Mouse (Mus musculus) cortical plate, adult 2 months (tissue): ENCODE results near the gene Prdm16. TPM values are rescaled to one million over a fixed set of nuclear protein-coding genes. Genes with fewer than 3 reads are reported as not detected.
A peak's percentile ranks its signal among the peaks of the same experiment; 100 is the strongest.

Experiments used
- H3K27ac ChIP-seq: fragments of 200-500 bp; 2 replicates; pipeline ENCODE4 v1.5.1; 2012; ENCODE audit warnings: low read length, control low read depth, inconsistent platforms; ENCODE audit not compliant: insufficient read depth
- H3K4me1 ChIP-seq: fragments of 200-500 bp; 2 replicates; pipeline ENCODE4 v1.6.1; 2011; ENCODE audit warnings: low read length; ENCODE audit not compliant: control insufficient read depth, insufficient read depth
- H3K4me3 ChIP-seq: fragments of 200-500 bp; 2 replicates; pipeline ENCODE4 v1.5.1; 2011; ENCODE audit warnings: mild to moderate bottlenecking, low read length, control low read depth; ENCODE audit not compliant: insufficient read depth
- CTCF ChIP-seq: fragments of 200-500 bp; IDR thresholded peaks from 2 replicates; pipeline ENCODE4 v1.5.1; 2011; ENCODE audit warnings: mild to moderate bottlenecking, control low read depth, low read length; ENCODE audit not compliant: insufficient read depth; ENCODE audit errors: extremely low read depth
- POLR2A ChIP-seq: fragments of 200-500 bp; IDR thresholded peaks from 2 replicates; pipeline ENCODE4 v1.6.1; 2011; ENCODE audit warnings: mild to moderate bottlenecking, low read length, control low read depth; ENCODE audit not compliant: insufficient read depth; ENCODE audit errors: extremely low read depth
- polyA plus RNA-seq: library from polyadenylated mRNA; depleted of rRNA; stranded (reverse); fragments of >200 nt; gene quantifications from 2 replicates; pipeline ENCODE4 v1.2.3, GENCODE M21; 2012

Prdm16 gene
- polyA plus RNA-seq, 1 experiment, result 5.4 TPM

DNA sequence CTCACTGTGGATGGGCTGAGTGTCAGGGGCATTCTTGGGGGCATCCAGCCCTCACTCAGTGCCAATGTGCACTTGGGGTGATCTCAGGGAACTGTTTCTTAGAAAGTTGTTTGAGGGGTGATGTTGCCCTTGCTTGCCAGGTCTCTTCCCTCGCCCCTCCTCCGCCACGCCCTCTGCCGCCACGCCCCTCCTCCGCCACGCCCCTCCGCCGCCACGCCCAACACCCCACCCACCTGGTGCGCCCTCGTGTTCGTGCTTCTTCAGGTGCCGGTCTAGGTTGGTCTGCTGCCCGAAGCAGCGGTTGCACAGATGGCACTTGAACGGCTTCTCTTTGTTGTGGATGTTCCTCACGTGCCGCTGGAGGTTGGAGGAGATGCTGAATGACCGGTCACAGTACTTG is 308.2 kb downstream of the Prdm16 start:
- no peak overlapping the region for H3K27ac ChIP-seq

DNA sequence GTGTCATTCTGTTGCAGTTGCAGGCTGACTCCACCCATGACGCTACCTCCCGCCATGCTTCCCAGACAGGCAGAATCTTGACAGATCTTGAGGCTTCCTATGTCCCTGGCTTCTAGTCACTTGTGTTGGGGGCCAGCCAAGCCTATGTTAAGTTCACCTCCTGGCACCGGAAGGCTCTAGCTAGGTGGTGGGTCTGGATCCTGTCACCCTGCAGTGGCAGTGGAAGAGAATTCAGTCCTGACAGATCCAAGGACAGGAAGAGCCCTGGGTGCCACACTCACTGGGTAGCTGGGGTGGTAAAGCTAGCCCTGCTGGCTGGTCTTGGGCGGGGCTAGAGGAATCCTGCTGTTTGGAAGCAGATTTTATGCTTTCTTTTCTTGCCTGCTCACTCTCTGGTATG is 311.3 kb downstream of the Prdm16 start:
- TF ChIP-seq CTCF (no peak), POLR2A (no peak)
- H3K27ac ChIP-seq, result no peak overlapping the region
- no peak overlapping the region for H3K4me3 ChIP-seq
- no peaks in the 10 kb centered on the region for H3K4me1 ChIP-seq

More for the DNA sequence above, 308.2 kb downstream of the Prdm16 start:
- Histone ChIP-seq H3K4me1 (no peaks in the 10 kb centered on the region), H3K4me3 (no peak overlapping the region)
- TF ChIP-seq POLR2A, result no peak
- TF ChIP-seq CTCF, result no peak

DNA sequence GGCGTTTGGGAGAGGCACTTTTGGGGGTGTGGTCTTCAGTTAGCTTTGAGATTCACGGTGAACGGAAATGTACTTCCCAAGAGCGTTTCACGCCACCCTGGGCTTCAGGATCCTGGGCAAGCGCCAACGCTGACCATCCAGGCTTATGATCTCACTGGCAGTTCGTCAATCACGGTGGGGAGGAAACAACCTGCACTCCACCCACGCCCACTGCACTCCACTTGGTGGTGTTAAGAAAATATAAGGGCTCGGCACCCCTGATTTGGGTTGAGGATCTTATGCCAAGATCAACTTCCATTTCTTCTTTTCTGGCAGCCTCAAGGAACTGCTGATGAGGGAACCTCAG is 323.1 kb downstream of the Prdm16 start:
- Histone ChIP-seq H3K4me3 (no peak overlapping the region), H3K27ac (peak overlapping the region; percentile 64; the same call in 1 of the 2 replicates), H3K4me1 (no peaks in the 10 kb centered on the region)
- TF ChIP-seq POLR2A (no peak), CTCF (no peak)

DNA sequence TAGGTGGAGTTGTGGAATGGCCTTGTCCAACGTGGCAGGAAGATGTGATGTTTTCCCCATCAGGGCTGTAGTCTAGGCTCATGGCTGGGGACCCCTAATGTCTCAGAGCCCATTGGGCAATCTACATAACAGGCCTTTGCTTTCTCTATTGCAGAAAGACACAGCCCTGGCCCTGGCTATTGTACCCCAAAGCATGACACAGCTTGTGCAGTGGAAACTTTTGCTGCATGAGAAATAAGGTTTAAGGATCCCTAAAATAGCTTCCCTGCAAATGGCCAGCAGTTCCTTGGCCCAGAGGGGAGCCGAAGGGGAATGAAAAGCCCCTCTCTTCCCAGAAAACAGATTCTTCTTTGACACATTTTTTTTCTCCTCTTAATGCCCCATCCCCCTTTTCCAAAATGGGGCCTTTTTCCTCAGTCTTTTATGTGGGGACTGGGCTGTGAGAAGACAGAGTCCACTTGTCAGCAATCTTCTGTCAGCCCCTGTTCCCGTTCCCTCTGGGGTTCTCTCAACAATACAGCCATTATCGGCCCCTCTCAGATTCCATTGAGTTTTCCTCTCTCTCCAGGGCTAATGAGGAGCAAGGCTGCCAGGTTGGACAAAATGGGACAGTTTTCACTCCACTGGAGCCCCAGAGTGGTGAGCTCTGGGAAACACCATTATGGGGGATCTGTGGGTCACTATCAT is 323.6 kb downstream of the Prdm16 start:
- TF ChIP-seq POLR2A (no peak), CTCF (no peak)
- no peaks in the 10 kb centered on the region for H3K4me1 ChIP-seq
- H3K27ac ChIP-seq, result no peak overlapping the region

DNA sequence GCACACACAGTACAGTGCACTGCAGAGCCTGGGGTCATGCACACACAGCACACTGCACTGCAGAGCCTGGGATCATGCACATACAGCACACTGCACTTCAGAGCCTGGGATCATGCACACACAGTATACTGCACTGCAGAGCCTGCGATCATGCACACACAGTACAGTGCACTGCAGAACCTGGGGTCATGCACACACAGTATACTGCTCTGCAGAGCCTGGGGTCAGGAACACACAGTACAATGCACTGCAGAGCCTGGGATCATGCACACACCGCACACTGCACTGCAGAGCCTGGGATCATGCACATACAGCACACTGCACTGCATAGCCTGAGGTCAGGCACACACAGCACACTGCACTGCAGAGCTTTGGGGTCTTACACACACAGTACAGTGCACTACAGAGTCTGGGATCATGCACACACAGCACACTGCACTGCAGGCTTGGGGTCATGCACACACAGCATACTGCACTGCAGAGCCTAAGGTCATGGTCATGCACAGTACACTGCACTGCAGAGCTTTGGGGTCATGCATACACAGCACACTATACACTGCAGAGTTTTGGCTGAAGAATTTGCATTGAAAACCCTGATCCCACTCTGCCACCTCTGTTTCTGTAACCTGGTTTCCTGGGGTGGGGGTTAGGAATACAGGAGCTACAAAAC is 324.4 kb downstream of the Prdm16 start:
- Histone ChIP-seq H3K4me1 (no peaks in the 10 kb centered on the region), H3K27ac (no peak overlapping the region), H3K4me3 (no peak overlapping the region)
- TF ChIP-seq POLR2A (no peak), CTCF (no peak)

More for the DNA sequence above, 323.6 kb downstream of the Prdm16 start:
- no peak overlapping the region for H3K4me3 ChIP-seq

DNA sequence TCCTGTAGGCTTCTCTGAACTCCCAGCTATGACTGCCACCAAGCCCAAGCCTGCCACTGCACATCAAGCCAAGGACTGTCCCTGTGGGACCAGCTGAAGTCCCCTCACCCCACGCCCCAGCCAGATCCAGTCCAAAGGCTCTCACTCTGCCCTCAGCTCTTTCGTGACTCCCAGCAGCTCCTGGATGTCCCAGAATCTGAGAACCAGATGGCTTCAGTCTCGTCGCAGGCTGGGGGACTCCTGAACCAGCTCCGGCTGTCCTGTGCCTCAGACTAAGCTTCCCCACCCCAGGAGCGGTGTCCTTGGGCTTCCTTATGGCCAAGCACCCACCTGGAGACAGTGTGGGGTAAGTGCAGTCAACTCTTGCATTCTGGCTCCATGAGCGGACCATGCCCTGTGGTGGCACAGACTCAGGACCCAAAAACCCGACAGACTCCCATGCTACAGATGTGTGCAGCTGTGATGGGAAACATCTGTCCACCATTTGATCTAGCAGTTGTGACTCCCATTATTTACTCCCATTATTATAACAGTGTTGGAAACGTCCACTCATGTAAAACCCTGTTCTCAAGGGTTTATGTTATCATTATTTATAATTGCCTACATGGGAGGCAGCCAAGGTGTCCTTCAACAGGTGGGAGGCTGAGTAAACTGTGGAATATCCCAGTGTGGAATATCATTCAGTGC is 326.0 kb downstream of the Prdm16 start:
- Histone ChIP-seq H3K27ac (no peak overlapping the region), H3K4me3 (no peak overlapping the region), H3K4me1 (no peaks in the 10 kb centered on the region)
- TF ChIP-seq POLR2A (no peak), CTCF (no peak)

DNA sequence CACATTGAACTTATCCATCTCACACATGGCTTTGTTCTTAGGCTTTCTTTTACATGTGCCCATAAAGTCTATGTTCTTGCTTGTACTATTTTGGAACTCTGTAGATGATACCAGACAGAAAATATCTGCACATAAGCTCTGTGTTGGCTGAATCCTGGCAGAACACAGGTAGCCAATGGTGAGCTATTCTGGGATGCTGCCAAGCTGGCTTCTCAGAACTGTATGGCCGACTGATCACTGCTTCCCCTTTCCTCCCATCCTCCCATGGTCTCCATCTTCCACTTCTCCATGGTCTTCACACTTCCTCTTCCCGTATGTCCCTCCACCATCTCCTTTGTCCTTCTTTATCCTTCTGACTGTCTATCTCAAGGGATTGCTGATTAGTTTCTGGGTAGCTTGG is 327.5 kb downstream of the Prdm16 start:
- no peak overlapping the region for H3K4me3 ChIP-seq
- TF ChIP-seq CTCF (no peak), POLR2A (no peak)
- no peaks in the 10 kb centered on the region for H3K4me1 ChIP-seq
- H3K27ac ChIP-seq, result no peak overlapping the region

DNA sequence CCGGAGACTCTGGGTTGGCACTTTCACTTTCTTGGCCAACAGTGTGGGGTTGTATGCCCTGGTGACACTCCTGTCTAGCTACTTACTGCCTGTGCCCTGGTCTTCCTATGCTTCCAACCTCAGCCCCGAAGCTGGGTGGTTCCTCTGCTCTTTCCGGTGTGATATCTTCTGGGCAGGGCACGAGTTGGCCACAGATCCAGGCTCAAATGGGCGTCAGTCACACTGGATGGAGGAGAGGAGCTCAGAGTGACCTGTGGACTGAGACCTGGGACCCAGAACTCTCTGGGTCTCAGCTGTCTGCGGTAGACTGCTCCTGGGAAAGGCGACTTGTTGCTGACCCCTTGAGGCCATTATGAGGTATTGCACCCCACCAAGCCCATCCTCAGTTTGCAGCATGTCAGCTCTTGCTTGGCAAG is 335.2 kb downstream of the Prdm16 start, which contains the start of gene Arhgef16:
Gene Arhgef16, minus strand, starts transcription at position 211 of the 416 bp plus-strand sequence.
- no peak within 1 kb of the TSS for H3K4me3 ChIP-seq
- no peak within 1 kb of the TSS for H3K27ac ChIP-seq
- TF ChIP-seq POLR2A (no peak), CTCF (peak; percentile 95)
- H3K4me1 ChIP-seq, result no peaks in the 10 kb centered on the region

DNA sequence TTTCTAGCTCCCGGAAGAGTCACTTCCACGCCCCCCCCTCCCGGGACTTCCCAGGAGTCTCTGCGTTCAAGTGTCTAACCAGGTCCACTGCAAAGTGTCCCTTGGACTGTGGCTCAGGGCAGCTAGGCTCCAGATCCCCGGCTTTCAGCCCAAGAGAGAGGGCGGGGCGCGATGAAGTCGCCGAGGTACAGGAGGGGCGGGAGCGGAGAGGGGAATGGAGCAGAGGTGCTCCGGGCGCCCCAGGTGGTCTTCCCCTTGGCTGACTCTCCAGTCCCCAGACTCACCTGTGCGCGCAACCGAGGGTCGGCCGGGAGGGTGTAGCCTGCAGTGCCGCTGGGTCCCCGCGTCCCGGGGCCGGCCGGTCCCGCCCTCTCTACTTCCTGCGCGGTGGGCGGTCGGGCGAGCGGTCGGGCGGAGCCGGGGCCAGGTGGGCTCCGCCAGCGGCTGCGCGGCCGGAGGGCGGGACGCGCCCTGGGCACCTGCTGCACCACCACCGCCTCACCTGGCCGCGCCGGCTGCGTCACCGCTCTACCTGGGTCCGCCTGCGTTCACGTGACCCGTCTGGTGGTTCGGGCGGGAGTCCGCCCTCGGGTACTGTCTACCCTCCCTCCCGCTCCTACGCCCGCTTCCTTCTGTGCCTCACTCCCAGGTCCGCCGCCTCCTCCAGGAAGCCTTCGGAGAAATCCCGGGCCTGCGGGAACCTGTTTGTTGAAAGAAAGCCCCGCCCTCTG is 337.0 kb downstream of the Prdm16 start:
- Histone ChIP-seq H3K27ac (no peak overlapping the region), H3K4me3 (no peak overlapping the region; the same call in 1 of the 2 replicates), H3K4me1 (no peaks in the 10 kb centered on the region)
- TF ChIP-seq CTCF, result no peak
- no peak for TF ChIP-seq POLR2A

DNA sequence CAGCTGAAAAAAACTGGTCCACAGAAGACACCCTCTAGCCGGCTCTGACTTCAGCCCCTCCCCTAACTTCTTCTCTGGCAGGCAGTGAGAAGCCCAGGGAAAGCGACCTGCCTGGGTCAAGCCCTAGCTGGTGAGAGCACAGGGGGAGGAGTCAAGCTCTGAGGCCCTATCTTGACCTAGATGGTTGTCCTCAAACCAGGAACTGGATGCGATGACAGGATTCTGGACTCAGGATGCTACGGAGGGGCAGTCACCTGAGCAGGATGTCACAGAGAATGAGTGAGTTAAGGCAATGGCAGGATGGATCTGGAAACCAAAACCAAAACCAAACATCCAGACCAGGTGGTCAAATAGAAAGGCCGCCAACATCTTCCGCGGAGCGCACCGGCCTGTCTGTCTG is 338.9 kb downstream of the Prdm16 start:
- no peak overlapping the region for H3K27ac ChIP-seq
- no peaks in the 10 kb centered on the region for H3K4me1 ChIP-seq
- no peak for TF ChIP-seq CTCF
- no peak for TF ChIP-seq POLR2A
- H3K4me3 ChIP-seq, result no peak overlapping the region
